26 mouse cellular contexts compared by ENCODE assay signal in genomic region chr15:95444586-95444985, GRCm38 (mm10).
"Had no signal": no experiment of that assay in that cellular context is flagged by ENCODE, and none has a peak within 500 bp of the region (broad histone marks: within the 10 kb centered on the region; RNA-seq: fewer than 3 reads in every experiment).

No protein-coding gene starts in this region.

- H3K9ac ChIP-seq: heart, embryonic 13.5 days; heart, embryonic 15.5 days; hindbrain, embryonic 13.5 days; hindbrain, embryonic 15.5 days; kidney, embryonic 15.5 days; limb, embryonic 12.5 days; liver, embryonic 13.5 days; liver, embryonic 15.5 days had no signal

- DNase-seq: gastrocnemius, postnatal 14 days; gastrocnemius, postnatal 36 days; heart, adult 2 months; heart, postnatal 14 days; heart, postnatal 36 days; kidney, adult 18-20 months; kidney, adult 8-10 months; kidney, postnatal 14 days; kidney, postnatal 36 days; layer of hippocampus, adult 9-11 months; layer of hippocampus, postnatal 36 days; left cerebral cortex, postnatal 4 days; liver; liver, embryonic 13.5 days had no signal

- H3K27ac ChIP-seq: heart, adult 2 months; heart, embryonic 13.5 days; heart, embryonic 15.5 days; hindbrain, embryonic 13.5 days; hindbrain, embryonic 15.5 days; hindbrain, postnatal 0 days; kidney, embryonic 15.5 days; limb, embryonic 12.5 days; liver, embryonic 13.5 days; liver, embryonic 15.5 days had no signal

- H3K36me3 ChIP-seq: heart, embryonic 13.5 days; heart, embryonic 15.5 days; kidney, embryonic 15.5 days; limb, embryonic 12.5 days; liver, embryonic 13.5 days; liver, embryonic 15.5 days had no signal

- H3K4me2 ChIP-seq: heart, embryonic 11.5 days; heart, embryonic 13.5 days; heart, embryonic 15.5 days; hindbrain, embryonic 13.5 days; hindbrain, embryonic 15.5 days; kidney, embryonic 15.5 days; limb, embryonic 12.5 days; liver, embryonic 11.5 days; liver, embryonic 13.5 days; liver, embryonic 15.5 days had no signal

- H3K9me3 ChIP-seq: heart, embryonic 13.5 days; heart, embryonic 15.5 days; hindbrain, embryonic 13.5 days; hindbrain, embryonic 15.5 days; kidney, embryonic 15.5 days; limb, embryonic 12.5 days; liver, embryonic 13.5 days; liver, embryonic 15.5 days had no signal

- H3K4me3 ChIP-seq: heart, adult 2 months; heart, embryonic 13.5 days; heart, embryonic 15.5 days; hindbrain, embryonic 13.5 days; hindbrain, embryonic 15.5 days; kidney, embryonic 15.5 days; limb, embryonic 12.5 days; liver, embryonic 13.5 days; liver, embryonic 15.5 days had no signal

- ATAC-seq: forebrain, embryonic 16.5 days; hindbrain, postnatal 0 days; intestine, embryonic 16.5 days had no signal

- H3K4me1 ChIP-seq: heart, embryonic 13.5 days; heart, embryonic 15.5 days; hindbrain, embryonic 13.5 days; hindbrain, embryonic 15.5 days; kidney, embryonic 15.5 days; limb, embryonic 12.5 days; liver, embryonic 13.5 days; liver, embryonic 15.5 days had no signal

- H3K27me3 ChIP-seq: heart, embryonic 13.5 days; heart, embryonic 15.5 days; hindbrain, embryonic 13.5 days; hindbrain, embryonic 15.5 days; kidney, embryonic 15.5 days; limb, embryonic 12.5 days; liver, embryonic 13.5 days; liver, embryonic 15.5 days had no signal
